Mouse (Mus musculus) liver, adult (tissue): ENCODE results near the gene Slc22a14.

Experiments used
- GATA4 ChIP-seq: IDR thresholded peaks from 2 replicates; pipeline ENCODE4 v1.6.1; 2014; ENCODE audit warnings: mild to moderate bottlenecking, low read length; ENCODE audit not compliant: insufficient replicate concordance

The Slc22a14 gene

GRCm38 (mm10) chr9:119156278-119157201 is 208.8 kb downstream of the Slc22a14 start, which contains the start of gene Acaa1b:
TSS of gene Acaa1b (minus strand) at chr9:119157093.
- TF ChIP-seq GATA4 = no peak

- no peak for TF ChIP-seq GATA4
These were observed 209.5 kb downstream of the Slc22a14 start for GRCm38 (mm10) chr9:119155826-119156225.

- TF ChIP-seq GATA4 = 0 out of 2 replicates have a peak, but pooled peaks have one; percentile 8
These were observed 209.9 kb downstream of the Slc22a14 start for GRCm38 (mm10) chr9:119155416-119155815.

- no peak for TF ChIP-seq GATA4
These were observed 213.6 kb downstream of the Slc22a14 start for GRCm38 (mm10) chr9:119151751-119152150.

GRCm38 (mm10) chr9:119149601-119150000 is 215.8 kb downstream of the Slc22a14 start:
- TF ChIP-seq GATA4 = no peak

- TF ChIP-seq GATA4 = no peak
These were observed 219.1 kb downstream of the Slc22a14 start for GRCm38 (mm10) chr9:119146098-119146770.

- TF ChIP-seq GATA4 = no peak
These were observed 219.7 kb downstream of the Slc22a14 start for GRCm38 (mm10) chr9:119145638-119146037.

- no peak for TF ChIP-seq GATA4
These were observed 220.2 kb downstream of the Slc22a14 start for GRCm38 (mm10) chr9:119145137-119145536.

GRCm38 (mm10) chr9:119144696-119145095 is 220.7 kb downstream of the Slc22a14 start:
- no peak for TF ChIP-seq GATA4

GRCm38 (mm10) chr9:119143372-119143771 is 222.0 kb downstream of the Slc22a14 start:
- no peak for TF ChIP-seq GATA4

- TF ChIP-seq GATA4 = no peak
These were observed 223.3 kb downstream of the Slc22a14 start for GRCm38 (mm10) chr9:119142066-119142465.

GRCm38 (mm10) chr9:119138836-119139235 is 226.5 kb downstream of the Slc22a14 start:
- no peak for TF ChIP-seq GATA4

- TF ChIP-seq GATA4 = no peak
These were observed 234.7 kb downstream of the Slc22a14 start for GRCm38 (mm10) chr9:119130692-119131091.

GRCm38 (mm10) chr9:119128436-119129181 is 236.7 kb downstream of the Slc22a14 start:
- TF ChIP-seq GATA4 = no peak
